Mouse (Mus musculus): ENCODE measurements at regions not wholly inside any gene's neighbourhood (a gene's known extent, or its start where the extent isn't known, plus 50 kb on each side); places are given as distances from the start of the nearest gene placed in this dataset.

DNA sequence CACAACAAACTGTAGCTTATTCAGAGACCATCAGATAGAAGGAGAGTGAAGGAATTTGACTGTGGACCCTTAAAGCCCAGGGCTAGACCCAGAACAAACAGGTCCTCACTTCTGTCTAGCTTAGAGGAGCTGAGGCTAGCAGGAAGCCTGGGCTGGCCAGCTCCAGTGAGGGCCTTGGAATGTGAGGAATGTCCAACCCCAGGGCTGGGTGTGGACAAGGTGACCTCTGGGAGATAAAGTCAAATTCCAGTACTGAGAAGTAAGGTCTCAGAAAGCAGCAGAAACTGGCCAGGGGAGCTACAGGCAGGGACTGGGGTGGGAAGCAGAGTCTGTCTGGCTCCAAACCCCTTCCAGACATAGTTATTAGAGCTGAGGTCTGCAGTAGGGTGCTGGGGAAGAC lies 51.0 kb upstream of the Ssbp3 start:
- H3K4me1 ChIP-seq (ENCODE audit: control insufficient read depth, insufficient read depth, low read length), result peaks cover 6% of the 10 kb centered on the region
- peak; percentile 20 for DNase-seq
- H3K4me3 ChIP-seq (replicated peaks; ENCODE audit: extremely low read depth, low read depth, low read length), result no peak overlapping the region
- TF ChIP-seq CTCF (IDR thresholded peaks at IDR 0.05; ENCODE audit: insufficient read depth, low read length) (no peak), POLR2A (IDR thresholded peaks at IDR 0.05; ENCODE audit: borderline replicate concordance, extremely low read depth, low read depth, low read length) (no peak)

DNA sequence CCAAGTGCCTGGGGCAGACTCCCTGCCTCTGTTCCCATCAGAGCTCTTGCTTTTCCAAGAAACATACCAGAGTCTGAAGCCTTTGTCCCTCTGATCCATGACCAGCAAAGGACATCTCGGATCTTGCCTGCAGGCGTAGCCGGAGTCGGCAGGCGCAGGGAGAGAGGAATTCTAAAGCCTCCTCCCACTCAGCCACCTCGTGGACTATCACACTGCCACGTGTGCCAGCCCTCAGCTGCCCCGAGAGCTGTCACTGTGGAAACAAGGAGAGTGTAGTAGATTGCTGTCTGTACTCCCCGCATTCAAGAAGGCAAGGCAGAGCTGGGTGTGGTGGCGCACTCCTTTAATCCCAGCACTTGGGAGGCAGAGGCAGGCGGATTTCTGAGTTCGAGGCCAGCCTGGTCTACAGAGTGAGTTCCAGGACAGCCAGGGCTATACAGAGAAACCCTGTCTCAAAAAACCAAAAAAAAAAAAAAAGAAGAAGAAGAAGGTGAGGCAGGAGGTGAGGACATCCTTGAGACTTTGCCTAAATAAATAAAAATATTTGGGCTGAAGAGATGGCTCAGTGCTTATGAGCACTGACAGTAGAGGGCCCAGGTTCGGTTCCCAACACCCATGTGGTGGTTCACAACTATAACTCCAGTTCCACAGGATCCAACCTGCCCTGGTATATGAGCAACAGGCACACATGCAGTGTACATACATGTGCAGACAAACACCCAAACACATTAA lies 52.0 kb upstream of the Ssbp3 start:
- peaks cover 6% of the 10 kb centered on the region for H3K4me1 ChIP-seq (ENCODE audit: control insufficient read depth, insufficient read depth, low read length)
- H3K4me3 ChIP-seq (replicated peaks; ENCODE audit: extremely low read depth, low read depth, low read length), result no peak overlapping the region
- DNase-seq, result no peak
- no peak for TF ChIP-seq POLR2A (IDR thresholded peaks at IDR 0.05; ENCODE audit: borderline replicate concordance, extremely low read depth, low read depth, low read length)
- no peak for TF ChIP-seq CTCF (IDR thresholded peaks at IDR 0.05; ENCODE audit: insufficient read depth, low read length)
- 74% methylated on average over 13 of the region's 13 CpGs for WGBS

DNA sequence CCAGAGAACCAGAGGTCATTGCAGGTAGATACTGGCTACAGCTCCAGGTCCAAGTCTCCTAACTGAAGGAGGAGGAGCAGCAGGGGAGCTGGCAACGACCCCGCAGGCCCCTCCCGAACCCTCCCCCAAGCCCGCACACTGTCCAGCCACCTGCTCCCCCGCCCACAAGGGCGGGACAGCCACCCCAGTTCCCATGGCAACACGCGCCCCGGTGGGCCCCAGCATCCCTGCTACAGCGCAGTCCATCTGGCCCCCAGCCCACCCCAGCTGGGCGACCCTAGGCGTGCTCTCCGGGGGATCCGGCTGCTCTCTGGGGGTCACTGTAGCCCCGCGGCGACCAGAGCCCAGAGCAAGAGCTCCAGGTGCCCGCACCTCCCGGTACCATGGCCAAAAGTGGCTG lies 51.0 kb upstream of the Acot11 start:
- TF ChIP-seq CTCF (IDR thresholded peaks at IDR 0.05; ENCODE audit: insufficient read depth, low read length) (no peak), POLR2A (IDR thresholded peaks at IDR 0.05; ENCODE audit: borderline replicate concordance, extremely low read depth, low read depth, low read length) (no peak)
- DNase-seq, result no peak
- 35% methylated on average over 16 of the region's 19 CpGs for WGBS

DNA sequence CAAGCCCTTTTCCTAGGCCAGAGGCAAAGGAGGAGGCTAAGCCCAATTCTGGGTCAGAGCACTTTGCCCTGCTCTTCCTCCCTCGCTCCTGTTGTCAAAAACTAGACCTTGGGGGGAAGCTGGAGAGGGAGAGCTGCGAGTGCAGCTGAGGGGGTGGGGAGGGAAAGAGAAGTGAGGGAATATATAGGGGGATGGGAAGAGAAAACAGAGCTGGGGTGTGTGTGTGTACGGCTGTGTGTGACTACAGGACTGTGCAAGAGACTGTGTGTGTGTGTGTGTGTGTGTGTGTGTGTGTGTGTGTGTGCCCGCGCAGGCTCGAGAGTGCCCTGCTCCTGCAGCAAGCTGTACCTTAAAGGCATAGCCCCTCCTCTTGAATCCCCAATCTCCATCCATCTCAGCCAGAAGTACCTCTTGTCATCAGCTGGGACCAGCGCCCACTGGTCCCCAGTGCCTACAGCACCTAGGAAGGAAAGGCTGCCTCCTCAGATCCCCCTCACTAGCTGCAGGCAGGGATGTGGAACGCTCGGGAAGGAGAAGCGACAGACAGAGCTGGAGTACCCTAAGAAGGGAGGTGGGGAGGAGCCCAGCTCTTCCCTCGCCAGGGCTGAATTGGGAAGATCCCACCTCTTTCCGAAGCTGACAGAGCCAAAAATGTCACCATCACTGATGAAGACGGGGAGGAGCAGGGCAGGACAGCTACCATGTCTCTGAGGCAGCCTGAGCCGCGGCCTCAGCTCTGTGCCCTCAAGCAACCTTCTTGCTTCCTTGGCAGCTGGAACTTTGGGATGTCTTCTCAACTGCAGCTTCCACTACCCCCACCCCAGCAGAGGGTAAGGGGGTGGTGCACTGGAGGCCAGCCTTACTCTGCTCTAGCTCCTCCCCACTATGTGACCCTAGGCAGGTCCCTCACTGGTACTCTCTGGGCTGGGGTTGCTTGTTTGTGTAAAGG lies 49.8 kb upstream of the Acot11 start:
- DNase-seq, result no peak
- Histone ChIP-seq H3K4me3 (replicated peaks; ENCODE audit: extremely low read depth, low read depth, low read length) (no peak overlapping the region), H3K4me1 (ENCODE audit: control insufficient read depth, insufficient read depth, low read length) (peaks cover 2% of the 10 kb centered on the region; the same call in 1 of the 2 replicates)
- 44% methylated on average over 15 of the region's 15 CpGs for WGBS
- TF ChIP-seq POLR2A (IDR thresholded peaks at IDR 0.05; ENCODE audit: borderline replicate concordance, extremely low read depth, low read depth, low read length) (no peak), CTCF (IDR thresholded peaks at IDR 0.05; ENCODE audit: insufficient read depth, low read length) (no peak)

More for the DNA sequence above, 51.0 kb upstream of the Acot11 start:
- Histone ChIP-seq H3K4me3 (replicated peaks; ENCODE audit: extremely low read depth, low read depth, low read length) (no peak overlapping the region), H3K4me1 (ENCODE audit: control insufficient read depth, insufficient read depth, low read length) (peaks cover 3% of the 10 kb centered on the region; the same call in 1 of the 2 replicates)

All from lung, adult 2 months (tissue).